Mouse (Mus musculus) midbrain, embryonic 12.5 days (tissue): Measurements from ENCODE around the gene Hsf2bp. TPM values are rescaled to one million over a fixed set of nuclear protein-coding genes. Genes with fewer than 3 reads are reported as not detected.

ENCODE experiments used
- ATAC-seq: fragments of 200-750 bp; cut with Nextera tagmentation; 2 replicates; pipeline ENCODE4 v1.8.0; 2017; ENCODE audit warnings: low read depth, moderate TSS enrichment, moderate library complexity; ENCODE audit not compliant: low FRiP score
- H3K27ac ChIP-seq: fragments of 300-500 bp; sonication (generic); replicated peaks from 2 replicates; pipeline ENCODE4 v1.5.1; 2016; ENCODE audit warnings: mild to moderate bottlenecking
- H3K27me3 ChIP-seq: fragments of 300-500 bp; sonication (generic); 2 replicates; pipeline ENCODE4 v1.6.1; 2016; ENCODE audit warnings: mild to moderate bottlenecking
- H3K36me3 ChIP-seq: fragments of 300-500 bp; sonication (generic); 2 replicates; pipeline ENCODE4 v1.6.1; 2016
- H3K4me1 ChIP-seq: fragments of 300-500 bp; sonication (generic); 2 replicates; pipeline ENCODE4 v1.6.1; 2016
- H3K4me2 ChIP-seq: fragments of 300-500 bp; sonication (generic); replicated peaks from 2 replicates; pipeline ENCODE4 v1.6.1; 2016; ENCODE audit warnings: mild to moderate bottlenecking, moderate library complexity
- H3K4me3 ChIP-seq: fragments of 300-500 bp; sonication (generic); 2 replicates; pipeline ENCODE4 v1.5.1; 2016; ENCODE audit warnings: mild to moderate bottlenecking
- H3K9ac ChIP-seq: fragments of 300-500 bp; sonication (generic); replicated peaks from 2 replicates; pipeline ENCODE4 v1.6.1; 2016; ENCODE audit warnings: mild to moderate bottlenecking, moderate library complexity
- H3K9me3 ChIP-seq: fragments of 300-500 bp; sonication (generic); 2 replicates; pipeline ENCODE4 v1.6.1; 2016; ENCODE audit warnings: mild to moderate bottlenecking
- WGBS: fragments of 180-500 bp; shearing (Covaris S2); methylation state at CpG from one replicate; pipeline ENCODE4 v1.1.7; 2016; 5-methylcytosine and 5-hydroxymethylcytosine counted together
- polyA plus RNA-seq: library from polyadenylated mRNA; unstranded; fragments of >200 nt; fragmentation: Nextera tagmentation; extraction: Ambion mirVana; gene quantifications from 2 replicates; pipeline ENCODE4 v1.2.1, GENCODE M21; 2016

Hsf2bp gene
- polyA plus RNA-seq, 1 experiment from 2014 or later = 0.66 TPM

DNA sequence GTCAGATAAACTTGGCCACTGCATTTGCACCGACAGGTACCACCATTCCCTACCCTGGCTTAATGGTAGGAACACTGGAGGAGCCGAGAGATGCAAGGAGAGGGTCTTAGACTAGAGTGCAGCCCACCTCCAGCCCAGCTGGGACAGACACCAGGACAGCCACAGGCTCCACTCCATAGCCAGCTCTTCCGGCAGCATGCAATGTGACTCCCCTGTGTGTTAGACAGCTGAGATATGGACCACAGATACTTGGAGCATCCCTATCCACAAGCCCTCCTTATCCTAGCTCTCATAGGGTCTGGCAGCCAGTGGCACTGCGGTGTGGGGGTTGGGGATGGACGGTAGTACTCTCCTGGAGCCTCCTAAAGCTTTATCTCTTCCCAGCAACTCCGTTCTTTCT, 107.1 kb downstream of the Hsf2bp start:
- H3K9me3 ChIP-seq = no peaks in the 10 kb centered on the region
- H3K27ac ChIP-seq = no peak overlapping the region
- H3K36me3 ChIP-seq = no peaks in the 10 kb centered on the region
- peaks cover 6% of the 10 kb centered on the region; the same call in 1 of the 2 replicates for H3K4me1 ChIP-seq
- no peak overlapping the region for H3K4me2 ChIP-seq
- no peak overlapping the region for H3K9ac ChIP-seq
- 91% methylated on average over 6 of the region's 6 CpGs for WGBS
- H3K4me3 ChIP-seq = no peak overlapping the region
- ATAC-seq = no peak
- no peaks in the 10 kb centered on the region for H3K27me3 ChIP-seq

DNA sequence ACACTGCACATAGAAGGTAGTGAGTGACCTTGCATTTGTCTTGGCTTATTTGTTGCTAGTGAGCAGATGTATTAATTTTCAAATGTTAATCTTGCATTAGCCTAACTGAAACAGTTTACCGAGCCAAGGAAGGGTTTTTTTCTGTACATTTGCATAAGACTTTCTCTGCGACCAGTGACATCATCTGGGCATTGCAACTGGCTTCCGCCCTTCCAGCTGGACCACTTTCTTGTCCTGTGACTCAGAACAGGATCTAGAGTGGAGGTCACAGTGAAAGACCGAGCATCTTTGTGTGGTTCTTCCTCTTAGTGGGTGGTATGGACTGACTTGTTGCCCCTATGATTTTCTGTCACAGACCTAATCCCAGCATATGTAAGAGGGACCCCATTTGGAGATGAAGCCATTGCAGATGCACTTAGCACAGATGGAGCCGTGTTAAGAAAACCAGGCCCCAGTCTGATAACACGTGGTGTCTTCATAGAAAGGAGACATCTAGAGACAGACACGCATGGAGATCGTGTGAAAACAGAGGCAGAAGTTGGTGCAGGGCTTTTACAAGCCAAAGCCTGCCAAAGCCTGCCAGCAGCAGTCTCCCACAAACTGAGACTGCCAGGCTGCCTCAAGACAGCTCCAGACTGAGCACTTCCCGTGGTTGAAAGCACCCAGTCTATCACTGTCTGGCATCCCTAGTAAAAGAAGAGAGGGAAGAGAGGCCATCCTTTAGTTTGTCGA, 108.1 kb downstream of the Hsf2bp start:
- H3K9ac ChIP-seq = no peak overlapping the region
- ATAC-seq = no peak
- H3K9me3 ChIP-seq = no peaks in the 10 kb centered on the region
- no peaks in the 10 kb centered on the region for H3K27me3 ChIP-seq
- WGBS = 83% methylated on average over 10 of the region's 10 CpGs
- no peak overlapping the region for H3K4me2 ChIP-seq
- no peak overlapping the region for H3K4me3 ChIP-seq
- no peaks in the 10 kb centered on the region for H3K36me3 ChIP-seq
- peaks cover 6% of the 10 kb centered on the region; the same call in 1 of the 2 replicates for H3K4me1 ChIP-seq
- H3K27ac ChIP-seq = no peak overlapping the region

DNA sequence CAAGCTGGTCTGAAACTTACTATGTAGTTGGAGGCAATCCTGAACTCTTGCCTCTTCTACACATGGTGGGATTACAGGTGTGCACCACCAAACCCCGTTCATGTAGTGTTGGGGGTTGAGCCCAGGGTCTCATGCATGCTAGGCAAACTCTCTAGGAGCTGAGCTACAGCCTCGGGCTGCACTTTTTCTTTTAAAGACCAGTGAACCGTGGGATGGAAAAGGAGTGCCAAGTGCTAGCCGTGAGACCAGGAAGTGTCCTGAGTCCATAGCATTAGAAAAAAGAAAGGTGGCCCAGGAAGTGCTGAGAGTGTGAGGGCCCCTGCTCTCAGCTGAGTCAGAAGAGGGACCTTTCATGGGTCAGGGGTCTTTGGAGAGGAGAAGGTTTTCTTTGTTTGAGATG, 111.9 kb downstream of the Hsf2bp start:
- no peaks in the 10 kb centered on the region for H3K36me3 ChIP-seq
- 51% methylated on average over 4 of the region's 4 CpGs for WGBS
- no peak for ATAC-seq

DNA sequence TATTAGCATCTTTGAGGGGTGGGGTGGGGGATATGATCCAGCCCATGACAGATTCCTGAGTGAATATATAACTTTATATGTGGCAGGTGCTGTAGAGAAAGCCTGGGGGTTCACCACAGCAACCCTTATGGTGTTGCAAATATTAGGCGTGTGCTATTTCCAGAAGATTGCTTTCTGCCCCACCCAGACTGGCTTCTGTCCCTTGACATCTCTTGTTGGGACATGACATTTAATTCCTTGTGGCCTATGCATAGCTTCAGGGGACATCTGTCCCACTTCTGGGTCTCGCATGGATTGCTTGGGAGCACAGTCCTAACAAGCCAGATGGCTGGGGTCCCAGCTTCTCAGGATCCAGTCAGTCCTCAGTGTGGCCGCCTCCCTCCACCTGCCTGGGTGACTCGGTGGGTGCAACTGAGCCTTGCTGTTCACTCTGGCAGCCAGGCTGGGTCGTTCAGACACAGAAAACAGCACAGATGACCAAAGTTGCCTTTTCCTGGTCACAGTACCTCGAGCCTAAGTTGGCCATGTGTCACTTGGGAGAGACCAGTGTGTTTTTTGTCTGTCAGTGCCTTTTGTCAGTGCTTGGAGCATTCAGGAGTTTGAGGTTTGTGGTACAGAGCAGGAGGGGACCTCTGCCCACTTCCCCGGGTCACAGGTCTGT, 112.7 kb downstream of the Hsf2bp start:
- H3K4me3 ChIP-seq = no peak overlapping the region
- 73% methylated on average over 7 of the region's 7 CpGs for WGBS

More for the DNA sequence above, 111.9 kb downstream of the Hsf2bp start:
- H3K4me2 ChIP-seq = no peak overlapping the region
- no peaks in the 10 kb centered on the region for H3K27me3 ChIP-seq
- H3K4me3 ChIP-seq = no peak overlapping the region
- no peaks in the 10 kb centered on the region for H3K9me3 ChIP-seq
- no peak overlapping the region for H3K27ac ChIP-seq
- H3K9ac ChIP-seq = no peak overlapping the region
- peaks cover 6% of the 10 kb centered on the region; the same call in 1 of the 2 replicates for H3K4me1 ChIP-seq

DNA sequence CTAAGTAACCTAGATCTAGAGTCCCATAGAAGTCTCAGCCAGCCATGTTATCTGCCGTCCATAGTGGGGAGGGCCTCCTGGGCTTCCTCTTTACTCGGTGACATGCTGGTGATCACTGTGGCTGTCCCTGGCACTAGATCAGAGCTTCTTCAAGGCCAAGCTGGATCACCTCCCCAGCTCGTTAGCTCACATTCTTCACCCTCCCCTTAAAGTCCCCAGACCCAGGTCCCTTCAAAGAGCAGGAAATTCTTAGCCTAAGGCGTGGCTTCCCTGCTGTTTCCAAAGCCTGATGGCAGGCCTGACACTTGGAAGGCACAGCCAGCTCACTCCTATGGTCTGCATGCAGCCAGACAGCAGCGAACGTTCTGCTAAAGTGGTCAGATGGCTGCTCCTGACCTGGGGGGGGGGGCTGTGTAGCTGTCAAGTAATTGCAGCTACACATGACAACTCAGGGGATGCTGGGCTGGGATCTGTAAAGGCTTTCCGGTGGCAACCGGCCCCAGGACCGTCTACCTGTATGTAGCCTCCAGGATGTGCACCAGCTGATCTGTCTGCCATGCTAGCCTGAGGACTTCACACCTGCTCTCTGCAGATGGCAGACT, 115.5 kb downstream of the Hsf2bp start:
- no peak for ATAC-seq
- H3K9me3 ChIP-seq = no peaks in the 10 kb centered on the region
- WGBS = 52% methylated on average over 9 of the region's 9 CpGs

More for the DNA sequence above, 112.7 kb downstream of the Hsf2bp start:
- no peak overlapping the region for H3K4me2 ChIP-seq
- H3K36me3 ChIP-seq = no peaks in the 10 kb centered on the region
- no peak for ATAC-seq
- H3K27ac ChIP-seq = no peak overlapping the region
- no peaks in the 10 kb centered on the region for H3K27me3 ChIP-seq
- no peaks in the 10 kb centered on the region for H3K9me3 ChIP-seq
- no peak overlapping the region for H3K9ac ChIP-seq
- peaks cover 6% of the 10 kb centered on the region; the same call in 1 of the 2 replicates for H3K4me1 ChIP-seq

DNA sequence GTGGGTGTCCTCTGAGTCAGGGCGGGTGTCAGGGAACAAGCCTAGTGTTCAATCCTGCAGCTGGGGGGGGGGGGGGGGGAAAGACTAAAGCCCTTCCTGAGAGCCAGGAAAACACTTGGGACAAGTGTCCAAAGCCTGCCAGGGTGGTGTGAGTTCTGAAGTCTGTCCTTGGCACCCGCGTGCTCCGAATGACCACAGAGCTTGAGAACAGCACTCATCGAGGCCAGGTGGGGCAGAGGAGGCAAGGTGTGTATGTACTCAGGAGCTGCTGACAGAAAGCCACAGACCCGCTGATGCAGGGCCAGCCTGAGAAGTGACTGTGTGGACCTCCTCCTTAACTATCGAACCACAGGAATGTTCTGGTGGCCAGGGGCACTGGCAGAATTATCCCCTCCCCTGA, 116.5 kb downstream of the Hsf2bp start:
- Histone ChIP-seq H3K4me2 (no peak overlapping the region), H3K9me3 (no peaks in the 10 kb centered on the region), H3K36me3 (no peaks in the 10 kb centered on the region), H3K27ac (no peak overlapping the region), H3K9ac (no peak overlapping the region), H3K27me3 (no peaks in the 10 kb centered on the region), H3K4me1 (peaks cover 9% of the 10 kb centered on the region), H3K4me3 (no peak overlapping the region)
- WGBS = 89% methylated on average over 7 of the region's 7 CpGs
- no peak for ATAC-seq

More for the DNA sequence above, 115.5 kb downstream of the Hsf2bp start:
- Histone ChIP-seq H3K4me3 (no peak overlapping the region), H3K4me2 (no peak overlapping the region), H3K4me1 (peaks cover 9% of the 10 kb centered on the region), H3K9ac (no peak overlapping the region), H3K27ac (no peak overlapping the region), H3K27me3 (no peaks in the 10 kb centered on the region), H3K36me3 (no peaks in the 10 kb centered on the region)

DNA sequence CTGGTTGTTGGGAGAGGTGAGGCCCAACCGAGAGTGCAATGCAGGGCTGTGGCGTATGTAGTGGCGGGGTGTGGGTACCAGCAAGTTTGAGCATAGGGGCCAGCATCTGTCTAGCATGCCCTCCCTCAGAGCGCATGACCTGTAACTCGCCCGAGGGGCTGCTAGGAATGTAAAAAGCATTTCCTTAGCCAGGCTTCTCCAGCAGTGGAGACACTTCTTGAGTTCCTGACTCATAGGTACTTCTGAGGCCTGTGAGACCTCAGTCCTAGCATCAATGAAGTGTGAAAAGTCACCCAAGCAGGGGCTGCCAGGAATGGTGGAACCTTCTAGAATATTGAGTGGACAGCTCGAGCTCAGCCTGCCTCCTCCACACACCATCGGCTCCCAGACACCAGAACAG, 117.8 kb downstream of the Hsf2bp start:
- WGBS = 88% methylated on average over 8 of the region's 8 CpGs
- Histone ChIP-seq H3K27ac (no peak overlapping the region), H3K27me3 (no peaks in the 10 kb centered on the region), H3K4me3 (no peak overlapping the region), H3K36me3 (no peaks in the 10 kb centered on the region), H3K9me3 (no peaks in the 10 kb centered on the region), H3K9ac (no peak overlapping the region), H3K4me2 (no peak overlapping the region), H3K4me1 (peaks cover 12% of the 10 kb centered on the region)
- ATAC-seq = no peak

DNA sequence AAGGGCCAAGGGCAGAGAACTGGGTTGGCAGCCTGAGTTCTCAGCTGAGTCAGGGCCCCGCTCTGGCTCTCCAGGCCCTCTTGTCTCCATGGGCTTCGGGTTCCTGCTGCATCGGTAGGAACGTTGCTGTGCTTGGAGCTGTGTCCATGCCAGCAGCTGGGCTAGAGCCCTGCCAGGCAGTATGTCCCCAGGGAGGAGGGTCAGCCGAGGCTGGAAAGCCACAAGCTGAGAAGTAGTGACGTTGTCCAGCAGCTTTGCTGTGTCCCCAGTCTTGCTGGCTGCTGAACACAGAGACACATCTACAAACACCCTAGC, 119.7 kb downstream of the Hsf2bp start:
- Histone ChIP-seq H3K36me3 (no peaks in the 10 kb centered on the region), H3K27ac (no peak overlapping the region), H3K4me2 (no peak overlapping the region), H3K9me3 (no peaks in the 10 kb centered on the region), H3K27me3 (no peaks in the 10 kb centered on the region), H3K9ac (no peak overlapping the region), H3K4me3 (no peak overlapping the region), H3K4me1 (peaks cover 17% of the 10 kb centered on the region)
- WGBS = 88% methylated on average over 6 of the region's 6 CpGs
- ATAC-seq = no peak

DNA sequence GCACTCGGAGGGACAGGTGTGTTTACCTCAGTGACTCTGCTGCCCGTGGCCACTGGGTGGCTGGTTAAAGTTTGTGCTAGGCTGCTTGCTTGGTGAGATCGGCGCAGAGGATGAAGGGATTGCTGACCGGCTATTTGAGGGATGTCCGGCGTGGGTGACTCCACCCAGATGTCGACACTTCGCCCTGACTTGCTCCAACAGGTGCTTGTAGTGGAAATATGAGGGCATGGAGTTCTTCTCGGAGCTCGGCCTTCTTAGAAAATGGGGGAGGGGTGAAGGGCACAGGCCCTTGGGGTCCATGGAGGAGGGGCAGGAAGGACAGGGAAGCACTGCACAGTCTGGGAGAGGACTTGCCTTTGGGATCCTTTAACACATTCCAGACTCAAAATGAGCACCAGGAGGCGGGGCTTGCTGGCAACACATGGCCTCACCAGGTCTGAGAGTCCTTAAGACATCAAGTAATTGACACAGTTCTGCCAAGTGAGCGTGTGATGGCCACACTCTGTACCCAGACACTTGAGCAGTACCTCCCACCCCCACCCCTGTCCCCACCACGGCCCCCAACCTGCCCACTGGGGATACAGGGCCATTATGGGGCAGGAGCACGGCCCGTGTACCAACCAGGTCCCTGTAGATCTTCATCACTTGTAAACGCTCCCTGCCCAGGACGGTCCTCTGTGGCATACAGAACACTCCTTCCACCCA, 120.2 kb downstream of the Hsf2bp start:
- ATAC-seq = no peak
- no peaks in the 10 kb centered on the region for H3K9me3 ChIP-seq
- peaks cover 16% of the 10 kb centered on the region for H3K4me1 ChIP-seq
- 85% methylated on average over 18 of the region's 18 CpGs for WGBS
- no peak overlapping the region for H3K27ac ChIP-seq
- no peaks in the 10 kb centered on the region for H3K36me3 ChIP-seq
- H3K27me3 ChIP-seq = no peaks in the 10 kb centered on the region
- H3K4me3 ChIP-seq = no peak overlapping the region
- no peak overlapping the region for H3K4me2 ChIP-seq
- no peak overlapping the region for H3K9ac ChIP-seq

DNA sequence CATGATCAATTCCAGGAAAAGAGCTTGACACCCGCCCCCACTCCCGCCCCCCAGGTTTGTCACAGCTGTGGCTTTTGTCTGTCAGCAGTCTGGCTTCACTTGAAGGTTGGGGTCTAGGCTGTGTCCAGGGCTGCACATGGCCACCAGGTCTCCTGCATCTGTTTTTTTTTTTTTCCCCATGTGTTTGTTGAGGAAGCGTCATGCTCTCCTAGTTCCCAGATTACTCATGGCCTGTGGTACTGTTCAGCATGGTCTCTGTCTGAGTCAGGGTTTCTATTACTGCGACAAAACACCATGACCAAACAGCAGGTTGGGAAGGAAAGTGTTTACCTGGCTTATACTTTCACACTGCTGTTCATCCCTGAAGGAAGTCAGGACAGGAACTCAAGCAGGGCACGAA, 121.8 kb downstream of the Hsf2bp start:
- H3K9me3 ChIP-seq = no peaks in the 10 kb centered on the region
- WGBS = 88% methylated on average over 5 of the region's 5 CpGs
- H3K27ac ChIP-seq = no peak overlapping the region
- no peaks in the 10 kb centered on the region for H3K27me3 ChIP-seq
- peaks cover 11% of the 10 kb centered on the region; the same call in 1 of the 2 replicates for H3K4me1 ChIP-seq
- H3K4me2 ChIP-seq = no peak overlapping the region
- no peaks in the 10 kb centered on the region for H3K36me3 ChIP-seq
- no peak overlapping the region for H3K4me3 ChIP-seq
- ATAC-seq = no peak
- H3K9ac ChIP-seq = no peak overlapping the region

DNA sequence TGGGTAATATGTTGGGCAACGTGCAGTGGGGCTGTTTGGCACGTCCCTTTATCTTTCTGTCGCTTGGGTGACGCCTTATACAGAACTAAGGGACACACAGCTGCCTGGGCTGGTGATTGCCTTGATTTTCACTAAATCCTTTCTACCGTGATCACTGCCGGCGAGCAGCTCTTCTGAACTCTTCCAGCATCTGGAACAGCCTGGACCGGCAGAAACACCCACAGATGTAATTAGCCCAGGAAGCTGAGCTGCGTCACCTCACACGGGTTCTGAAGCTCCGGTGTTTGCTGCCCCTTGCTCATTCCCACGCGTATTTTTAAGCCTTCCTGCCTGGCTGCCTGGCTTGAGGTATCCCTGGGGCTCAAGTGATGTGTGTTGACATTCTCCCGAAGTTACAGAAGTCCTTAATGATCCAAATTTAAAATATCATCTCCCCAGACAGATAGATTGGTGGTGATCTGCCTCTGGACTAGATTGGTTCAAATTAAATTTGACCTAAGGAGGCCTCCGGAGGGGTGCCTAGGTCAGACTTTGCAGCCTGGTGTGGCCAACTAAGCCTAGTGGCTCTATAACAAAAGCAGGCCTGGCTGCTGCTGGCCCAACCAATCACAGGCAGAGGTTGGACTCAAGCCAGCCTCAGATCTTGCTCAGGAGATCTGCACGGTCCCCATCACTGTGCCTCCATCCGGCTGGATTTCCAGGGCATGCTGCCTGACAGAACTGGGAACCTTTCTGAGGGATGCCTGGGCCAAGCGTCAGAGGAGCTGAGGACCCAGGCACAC, 123.1 kb downstream of the Hsf2bp start:
- ATAC-seq = no peak
- no peaks in the 10 kb centered on the region for H3K36me3 ChIP-seq
- 64% methylated on average over 18 of the region's 18 CpGs for WGBS
- H3K9me3 ChIP-seq = no peaks in the 10 kb centered on the region
- peaks cover 11% of the 10 kb centered on the region; the same call in 1 of the 2 replicates for H3K4me1 ChIP-seq
- no peak overlapping the region for H3K27ac ChIP-seq
- H3K27me3 ChIP-seq = no peaks in the 10 kb centered on the region
- H3K4me3 ChIP-seq = no peak overlapping the region
- H3K4me2 ChIP-seq = no peak overlapping the region
- H3K9ac ChIP-seq = no peak overlapping the region
